In genomic region chr15:97174989-97175388, GRCm38 (mm10) we compare ENCODE assay signal across 10 mouse cellular contexts.
DNase-seq lines count a peak whose midpoint lies in the region; ATAC-seq and TF ChIP-seq lines count a peak whose summit lies in the region.
"Had no signal": no experiment of that assay in that cellular context is flagged by ENCODE, and none has a peak within 500 bp of the region (broad histone marks: within the 10 kb centered on the region; RNA-seq: fewer than 3 reads in every experiment).

No protein-coding gene starts in this region.

- peaks cover 1% of the 10 kb centered on the region; the same call in 1 of the 2 replicates for H3K4me1 ChIP-seq in liver, adult 2 months (ENCODE audit: control insufficient read depth, insufficient read depth, low read length)
- no peaks in the 10 kb centered on the region for H3K4me1 ChIP-seq in liver, embryonic 15.5 days (replicated peaks)
- H3K4me1 ChIP-seq in stomach, embryonic 16.5 days (ENCODE audit: control insufficient read depth, insufficient read depth, low read length), result peaks cover 9% of the 10 kb centered on the region; the same call in 1 of the 2 replicates
- H3K4me1 ChIP-seq in forebrain, embryonic 13.5 days, result no peaks in the 10 kb centered on the region

- DNase-seq in liver, adult 2 months (ENCODE audit: extremely low read depth, low read depth, low spot score), result peak; percentile 32
- DNase-seq in liver, result no peak
- peak; percentile 39 for DNase-seq in kidney, adult 11 months
- DNase-seq in c-Kit-positive CD71-positive TER-119-positive erythroid progenitor cells, embryonic 14.5 days (ENCODE audit: low spot score), result no peak
- no peak for DNase-seq in spleen, adult 12 weeks (ENCODE audit: low spot score)
- DNase-seq: left cerebral cortex, postnatal 4 days had no signal

- no peak overlapping the region for H3K4me3 ChIP-seq in liver, adult 2 months (ENCODE audit: insufficient read depth, low read depth, low read length)
- no peak overlapping the region for H3K4me3 ChIP-seq in liver, embryonic 15.5 days (replicated peaks)
- H3K4me3 ChIP-seq in stomach, embryonic 16.5 days (replicated peaks; ENCODE audit: low read length), result no peak overlapping the region
- no peak overlapping the region for H3K4me3 ChIP-seq in forebrain, embryonic 13.5 days
- H3K4me3 ChIP-seq: hindbrain, embryonic 12.5 days had no signal

- H3K27me3 ChIP-seq in liver, adult 2 months (ENCODE audit: control insufficient read depth, insufficient read depth, low read length), result no peaks in the 10 kb centered on the region
- H3K27me3 ChIP-seq in liver, embryonic 15.5 days, result no peaks in the 10 kb centered on the region
- H3K27me3 ChIP-seq in stomach, embryonic 16.5 days (ENCODE audit: control insufficient read depth, insufficient read depth, low read length), result no peaks in the 10 kb centered on the region
- H3K27me3 ChIP-seq in forebrain, embryonic 13.5 days, result no peaks in the 10 kb centered on the region
- H3K27me3 ChIP-seq: hindbrain, embryonic 12.5 days had no signal

- H3K9me3 ChIP-seq in liver, embryonic 15.5 days (replicated peaks), result no peaks in the 10 kb centered on the region
- no peaks in the 10 kb centered on the region for H3K9me3 ChIP-seq in stomach, embryonic 16.5 days (replicated peaks; ENCODE audit: control insufficient read depth, low read length)
- H3K9me3 ChIP-seq in forebrain, embryonic 13.5 days (replicated peaks), result no peaks in the 10 kb centered on the region
- H3K9me3 ChIP-seq: hindbrain, embryonic 12.5 days had no signal

- H3K9ac ChIP-seq in liver, adult 2 months (ENCODE audit: low read depth, low read length), result no peak overlapping the region
- no peak overlapping the region for H3K9ac ChIP-seq in liver, embryonic 15.5 days
- no peak overlapping the region for H3K9ac ChIP-seq in stomach, embryonic 16.5 days (ENCODE audit: low read length)
- H3K9ac ChIP-seq in forebrain, embryonic 13.5 days, result no peak overlapping the region
- H3K9ac ChIP-seq: hindbrain, embryonic 12.5 days had no signal

- H3K36me3 ChIP-seq in liver, adult 2 months (ENCODE audit: control insufficient read depth, insufficient read depth, low read length), result no peaks in the 10 kb centered on the region
- H3K36me3 ChIP-seq in liver, embryonic 15.5 days (replicated peaks), result no peaks in the 10 kb centered on the region
- no peaks in the 10 kb centered on the region for H3K36me3 ChIP-seq in stomach, embryonic 16.5 days (ENCODE audit: control insufficient read depth, insufficient read depth, low read length)
- no peaks in the 10 kb centered on the region for H3K36me3 ChIP-seq in forebrain, embryonic 13.5 days (ENCODE audit: poor library complexity, severe bottlenecking)
- H3K36me3 ChIP-seq: hindbrain, embryonic 12.5 days had no signal

- H3K79me2 ChIP-seq in liver, adult 2 months (ENCODE audit: control insufficient read depth, insufficient read depth, low read length), result no peaks in the 10 kb centered on the region

- peak overlapping the region; percentile 54; the same call in 1 of the 2 replicates for H3K27ac ChIP-seq in liver, adult 2 months (replicated peaks; ENCODE audit: insufficient read depth, low read depth, low read length)
- 0 out of 2 replicates have a peak overlapping the region, but pooled peaks have one; percentile 33 for H3K27ac ChIP-seq in liver, embryonic 15.5 days (replicated peaks)
- H3K27ac ChIP-seq in stomach, embryonic 16.5 days (ENCODE audit: low read length), result peak overlapping the region; percentile 19; the same call in 1 of the 2 replicates
- no peak overlapping the region for H3K27ac ChIP-seq in forebrain, embryonic 13.5 days
- H3K27ac ChIP-seq: hindbrain, embryonic 12.5 days had no signal

- no peak for TF ChIP-seq CTCF in liver, adult 2 months (IDR thresholded peaks at IDR 0.05; ENCODE audit: low read depth, low read length)

- H3K4me2 ChIP-seq in liver, embryonic 15.5 days, result no peak overlapping the region
- H3K4me2 ChIP-seq in stomach, embryonic 16.5 days (ENCODE audit: low read depth, low read length), result no peak overlapping the region
- no peak overlapping the region for H3K4me2 ChIP-seq in forebrain, embryonic 13.5 days
- H3K4me2 ChIP-seq: hindbrain, embryonic 12.5 days had no signal

- TF ChIP-seq POLR2A in liver, adult 2 months (IDR thresholded peaks at IDR 0.05; ENCODE audit: extremely low read depth, insufficient read depth, low read length), result no peak

- 0 out of 2 replicates have a peak, but pooled peaks have one; percentile 40 for ATAC-seq in liver, embryonic 15.5 days (ENCODE audit: insufficient read depth)
- ATAC-seq in stomach, embryonic 16.5 days (ENCODE audit: insufficient read depth, low FRiP score), result peak; percentile 65
- no peak for ATAC-seq in forebrain, embryonic 13.5 days

- WGBS in liver, adult 2 months, result 67% methylated on average over 5 of the region's 5 CpGs
- 25% methylated on average over 5 of the region's 5 CpGs for WGBS in liver, embryonic 15.5 days (ENCODE audit: insufficient replicate concordance)
- 31% methylated on average over 5 of the region's 5 CpGs for WGBS in stomach, embryonic 16.5 days
- WGBS in forebrain, embryonic 13.5 days, result 70% methylated on average over 5 of the region's 5 CpGs

Comparison
In these comparisons a context has a peak if more than half of its experiments do, and no peak if none do; other contexts are left out.
1. DNase-seq: peak in liver, adult 2 months (single experiment) and kidney, adult 11 months (single experiment); none in liver (single experiment), c-Kit-positive CD71-positive TER-119-positive erythroid progenitor cells, embryonic 14.5 days (single experiment) and spleen, adult 12 weeks (single experiment).